ENCODE assay signal across 24 mouse cellular contexts in genomic region chr7:44077703-44078102, GRCm38 (mm10). TPM values are rescaled to one million over a fixed set of nuclear protein-coding genes. Genes with fewer than 3 reads are reported as not detected.
"Had no signal": no experiment of that assay in that cellular context is flagged by ENCODE, and none has a peak within 500 bp of the region (broad histone marks: within the 10 kb centered on the region; RNA-seq: fewer than 3 reads in every experiment).

No protein-coding gene starts in this region.

- H3K9ac ChIP-seq: neural tube, embryonic 12.5 days; neural tube, embryonic 13.5 days; neural tube, embryonic 15.5 days; stomach, embryonic 15.5 days had no signal

- H3K27me3 ChIP-seq: neural tube, embryonic 12.5 days; neural tube, embryonic 13.5 days; neural tube, embryonic 15.5 days; stomach, embryonic 15.5 days had no signal

- H3K4me1 ChIP-seq: neural tube, embryonic 12.5 days; neural tube, embryonic 13.5 days; neural tube, embryonic 15.5 days; stomach, embryonic 15.5 days had no signal

- H3K4me3 ChIP-seq: neural tube, embryonic 12.5 days; neural tube, embryonic 13.5 days; neural tube, embryonic 15.5 days; stomach, embryonic 15.5 days had no signal

- H3K27ac ChIP-seq: neural tube, embryonic 12.5 days; neural tube, embryonic 13.5 days; neural tube, embryonic 15.5 days; stomach, embryonic 15.5 days; stomach, postnatal 0 days had no signal

- DNase-seq: retina, postnatal 1 day; right cerebral cortex, adult 18-20 months; right cerebral cortex, postnatal 14 days; right cerebral cortex, postnatal 25 days; right cerebral cortex, postnatal 4 days; spleen, adult 18-20 months; thymus, adult 18-20 months; thymus, adult 2 months; thymus, postnatal 14 days; thymus, postnatal 25 days; thymus, postnatal 36 days; thymus, postnatal 4 days had no signal

- H3K36me3 ChIP-seq: neural tube, embryonic 12.5 days; neural tube, embryonic 13.5 days; neural tube, embryonic 15.5 days; stomach, embryonic 15.5 days had no signal

- H3K9me3 ChIP-seq: neural tube, embryonic 15.5 days; stomach, embryonic 15.5 days had no signal

RNA-seq across cellular contexts. Expression of gene Klk1b21, which starts 24.4 kb away (rescaled TPM):
- total RNA-seq: neutrophil, adult 5-6 weeks had no signal
- polyA plus RNA-seq: neural tube, embryonic 12.5 days; neural tube, embryonic 13.5 days; neural tube, embryonic 14.5 days; neural tube, embryonic 15.5 days; small intestine, adult 2 months; spleen, adult 2 months; stomach, embryonic 14.5 days; stomach, embryonic 15.5 days; stomach, embryonic 16.5 days; stomach, postnatal 0 days; urinary bladder, adult 2 months had no signal

RNA-seq across cellular contexts. Expression of gene Klk1b27, which starts 25.6 kb away (rescaled TPM):
- total RNA-seq: neutrophil, adult 5-6 weeks had no signal
- polyA plus RNA-seq: neural tube, embryonic 12.5 days; neural tube, embryonic 13.5 days; neural tube, embryonic 14.5 days; neural tube, embryonic 15.5 days; stomach, embryonic 14.5 days; stomach, embryonic 15.5 days; stomach, embryonic 16.5 days; stomach, postnatal 0 days; urinary bladder, adult 2 months had no signal

RNA-seq across cellular contexts. Expression of gene Klk1b22, which starts 34.8 kb away (rescaled TPM):
- total RNA-seq: neutrophil, adult 5-6 weeks had no signal
- polyA plus RNA-seq: neural tube, embryonic 12.5 days; neural tube, embryonic 13.5 days; neural tube, embryonic 14.5 days; neural tube, embryonic 15.5 days; small intestine, adult 2 months; spleen, adult 2 months; stomach, embryonic 14.5 days; stomach, embryonic 15.5 days; stomach, embryonic 16.5 days; stomach, postnatal 0 days; urinary bladder, adult 2 months had no signal

RNA-seq across cellular contexts. Expression of gene Klk1b16, which starts 58.9 kb away (rescaled TPM):
- total RNA-seq: neutrophil, adult 5-6 weeks had no signal
- polyA plus RNA-seq: neural tube, embryonic 12.5 days; neural tube, embryonic 13.5 days; neural tube, embryonic 14.5 days; neural tube, embryonic 15.5 days; small intestine, adult 2 months; stomach, embryonic 14.5 days; stomach, postnatal 0 days; urinary bladder, adult 2 months had no signal
